Mouse (Mus musculus) erythroblast, embryonic 14.5 days (primary cell): ENCODE measurements at regions not wholly inside any gene's neighbourhood (a gene's known extent, or its start where the extent isn't known, plus 50 kb on each side); places are given as distances from the start of the nearest gene placed in this dataset.

Source experiments
- GATA1 ChIP-seq: IDR thresholded peaks from 2 replicates; pipeline ENCODE4 v1.6.1; 2012; ENCODE audit warnings: low read length, inconsistent platforms, mixed read lengths
- TAL1 ChIP-seq: IDR thresholded peaks from 3 replicates; pipeline ENCODE4 v1.6.1; 2012; ENCODE audit warnings: low read length, inconsistent platforms, mixed read lengths

- TF ChIP-seq GATA1 (no peak), TAL1 (no peak)
Observed at GRCm38 (mm10) chr2:128239451-128239850, 113.6 kb downstream of the Bcl2l11 start.
